Mouse (Mus musculus): Measurements from ENCODE around the gene Srd5a1. TPM values are rescaled to one million over a fixed set of nuclear protein-coding genes. Genes with fewer than 3 reads are reported as not detected.
A peak's percentile ranks its signal among the peaks of the same experiment; 100 is the strongest.

Gene Srd5a1
- 4.7 and 5.2 TPM in 2 replicates for polyA plus RNA-seq (2015; fragmentation: Nextera tagmentation; extraction: Ambion mirVana)

DNA sequence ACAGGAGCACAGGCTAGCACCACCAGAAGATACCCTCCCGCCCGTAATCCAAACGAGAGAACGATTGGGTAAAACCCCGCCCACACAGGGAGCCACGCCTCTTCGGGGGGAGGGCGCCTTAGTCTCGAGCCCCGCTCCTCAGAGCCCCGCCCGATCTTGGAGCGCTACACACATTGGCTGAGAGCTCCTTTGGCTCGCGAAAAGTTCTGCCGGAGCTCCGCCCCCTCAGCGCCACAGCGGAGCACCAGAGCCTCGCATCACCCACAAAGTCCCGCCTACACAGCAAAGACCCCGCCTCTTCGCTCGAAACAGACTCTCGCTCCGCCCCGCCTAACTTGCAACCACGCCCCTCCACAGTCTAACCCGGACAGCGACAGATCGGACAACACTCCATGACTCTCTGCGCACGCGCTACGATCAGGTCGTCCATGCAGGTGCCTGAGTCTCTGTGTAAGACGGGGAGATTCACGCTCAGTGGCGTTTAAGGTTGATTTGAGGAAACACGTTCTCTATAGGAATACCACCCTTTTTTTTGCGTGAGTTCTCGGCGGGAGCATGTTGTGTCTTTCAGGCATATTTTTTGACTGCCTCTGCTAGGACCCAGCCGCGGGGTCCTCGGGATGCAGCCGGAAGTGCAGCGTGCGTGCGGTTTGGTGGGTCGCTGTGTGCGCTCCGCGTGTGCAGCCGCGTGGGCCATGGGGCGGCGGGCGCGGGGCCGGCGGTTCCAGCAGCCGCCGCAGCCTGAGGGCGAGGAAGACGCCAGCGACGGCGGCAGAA, at the start of gene Srd5a1:
Gene Srd5a1, minus strand, starts transcription at position 45 of the 777 bp plus-strand sequence.
- Histone ChIP-seq H3K4me1 (ENCODE audit: insufficient read depth) (peaks cover 16% of the 10 kb centered on the region), H3K4me3 (ENCODE audit: low read depth, low read length) (peak within 1 kb of the TSS; percentile 97), H3K27ac (ENCODE audit: low read depth) (peak within 1 kb of the TSS; percentile 44), H3K27me3 (ENCODE audit: insufficient read depth, low read length) (no peaks in the 10 kb centered on the region), H3K4me2 (ENCODE audit: low read depth, low read length) (peak within 1 kb of the TSS; percentile 98), H3K9ac (replicated peaks) (peak within 1 kb of the TSS; percentile 91), H3K9me3 (ENCODE audit: low read length) (no peaks in the 10 kb centered on the region), H3K36me3 (replicated peaks; ENCODE audit: insufficient read depth, low read length) (peaks cover 25% of the 10 kb centered on the region)
- DNase-seq, result peak; percentile 99
- under 1% methylated on average over 69 of the region's 69 CpGs for WGBS (ENCODE audit: insufficient replicate concordance)
- ATAC-seq, result peak; percentile 98
- TF ChIP-seq EP300 (IDR thresholded peaks at IDR 0.05; ENCODE audit: low read depth), result peak; percentile 91
- TF ChIP-seq CTCF (IDR thresholded peaks at IDR 0.05; ENCODE audit: low read depth), result no peak

DNA sequence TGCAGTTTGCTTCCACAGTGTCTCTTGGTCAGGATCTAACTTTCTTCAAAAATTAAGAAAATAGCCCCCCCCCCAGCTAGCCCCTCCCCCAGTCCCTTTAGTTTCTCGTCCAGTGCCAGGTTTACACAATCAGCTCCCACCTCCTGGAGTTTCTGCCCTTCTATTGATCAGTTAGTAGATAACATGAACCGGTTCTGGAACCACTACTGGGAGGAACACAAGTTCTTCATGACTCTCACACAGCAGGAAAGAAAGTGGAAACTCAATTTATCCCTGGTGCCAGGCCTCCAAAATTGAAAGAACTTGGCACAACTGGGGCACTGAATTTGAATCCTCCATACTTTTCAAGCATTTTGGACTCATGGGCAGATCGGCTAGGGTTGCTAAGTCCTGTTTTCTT, 43.3 kb upstream of the Srd5a1 start:
- DNase-seq (peak; percentile 10), ATAC-seq (no peak)
- Histone ChIP-seq H3K4me1 (ENCODE audit: insufficient read depth) (no peaks in the 10 kb centered on the region), H3K4me2 (ENCODE audit: low read depth, low read length) (no peak overlapping the region), H3K27ac (ENCODE audit: low read depth) (no peak overlapping the region), H3K4me3 (ENCODE audit: low read depth, low read length) (no peak overlapping the region), H3K36me3 (replicated peaks; ENCODE audit: insufficient read depth, low read length) (no peaks in the 10 kb centered on the region), H3K9me3 (ENCODE audit: low read length) (no peaks in the 10 kb centered on the region), H3K27me3 (ENCODE audit: insufficient read depth, low read length) (no peaks in the 10 kb centered on the region), H3K9ac (replicated peaks) (no peak overlapping the region)
- TF ChIP-seq CTCF (IDR thresholded peaks at IDR 0.05; ENCODE audit: low read depth) (no peak), EP300 (IDR thresholded peaks at IDR 0.05; ENCODE audit: low read depth) (no peak)
- 44% methylated on average over 3 of the region's 3 CpGs for WGBS (ENCODE audit: insufficient replicate concordance)

DNA sequence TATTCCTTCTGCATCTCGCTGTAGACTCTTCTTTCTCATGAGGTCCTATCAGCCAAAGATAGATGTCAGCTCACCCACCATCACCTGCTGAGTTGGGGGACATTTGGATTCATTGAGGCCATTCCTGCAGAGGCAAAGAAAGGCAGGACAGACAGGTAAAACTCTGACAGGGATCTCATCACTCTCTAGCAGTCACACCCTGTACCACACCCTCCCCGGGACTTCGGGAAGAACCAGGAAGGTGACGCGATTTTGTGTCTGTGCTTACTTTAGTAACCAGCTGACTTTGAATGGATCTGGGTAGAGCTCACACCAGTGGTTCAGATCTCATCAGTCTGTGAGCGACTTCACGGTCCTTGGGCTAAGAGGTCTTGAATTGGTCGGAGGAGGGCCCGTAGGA, 35.2 kb upstream of the Srd5a1 start:
- WGBS (ENCODE audit: insufficient replicate concordance), result 80% methylated on average over 9 of the region's 9 CpGs
- no peak for DNase-seq

DNA sequence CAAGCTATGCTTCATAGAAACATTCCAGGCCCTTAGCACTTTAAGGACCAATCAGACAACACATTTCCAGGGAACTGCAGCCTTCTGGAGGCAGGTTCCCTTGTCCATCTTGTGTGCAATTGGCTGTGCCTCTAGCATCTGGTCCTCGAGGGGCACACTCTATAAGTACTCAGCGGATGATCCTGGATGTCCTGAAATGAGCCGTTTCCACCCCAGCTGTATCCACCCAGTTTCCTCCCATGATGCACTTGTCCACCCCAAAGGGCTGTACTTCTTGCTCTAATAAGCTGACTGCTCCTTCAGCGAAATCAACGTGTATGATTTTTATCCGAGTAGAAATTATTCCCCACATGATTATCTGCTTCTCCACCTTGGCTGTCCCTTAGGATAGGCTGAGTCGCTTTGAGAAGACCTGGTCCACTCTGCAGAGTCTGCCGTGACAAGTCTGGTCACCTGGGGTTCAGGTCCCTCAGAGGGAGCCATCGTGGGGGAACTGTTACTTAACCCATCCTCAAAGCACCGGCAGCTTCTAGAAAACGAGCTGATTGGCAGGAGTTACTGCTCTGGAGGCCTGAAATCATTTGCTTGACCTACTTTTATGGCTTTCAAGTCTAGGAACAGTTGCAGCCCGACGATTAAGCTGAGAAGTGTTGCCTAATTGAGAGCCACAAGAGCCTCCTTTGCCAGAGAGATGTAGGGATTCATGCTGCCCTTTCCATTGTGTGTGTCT, 34.6 kb upstream of the Srd5a1 start:
- no peaks in the 10 kb centered on the region for H3K27me3 ChIP-seq (ENCODE audit: insufficient read depth, low read length)
- no peak overlapping the region for H3K27ac ChIP-seq (ENCODE audit: low read depth)
- WGBS (ENCODE audit: insufficient replicate concordance), result 68% methylated on average over 13 of the region's 13 CpGs
- no peak overlapping the region for H3K9ac ChIP-seq (replicated peaks)
- no peak overlapping the region for H3K4me3 ChIP-seq (ENCODE audit: low read depth, low read length)
- H3K9me3 ChIP-seq (ENCODE audit: low read length), result no peaks in the 10 kb centered on the region
- DNase-seq, result no peak
- ATAC-seq, result no peak
- 0 out of 2 replicates have a peak, but pooled peaks cover 3% of the 10 kb centered on the region for H3K4me1 ChIP-seq (ENCODE audit: insufficient read depth)
- no peaks in the 10 kb centered on the region for H3K36me3 ChIP-seq (replicated peaks; ENCODE audit: insufficient read depth, low read length)
- TF ChIP-seq EP300 (IDR thresholded peaks at IDR 0.05; ENCODE audit: low read depth), result no peak
- TF ChIP-seq CTCF (IDR thresholded peaks at IDR 0.05; ENCODE audit: low read depth), result no peak
- H3K4me2 ChIP-seq (ENCODE audit: low read depth, low read length), result no peak overlapping the region

More for the DNA sequence above, 35.2 kb upstream of the Srd5a1 start:
- Histone ChIP-seq H3K4me2 (ENCODE audit: low read depth, low read length) (no peak overlapping the region), H3K4me3 (ENCODE audit: low read depth, low read length) (no peak overlapping the region), H3K27ac (ENCODE audit: low read depth) (no peak overlapping the region), H3K36me3 (replicated peaks; ENCODE audit: insufficient read depth, low read length) (no peaks in the 10 kb centered on the region), H3K4me1 (ENCODE audit: insufficient read depth) (0 out of 2 replicates have a peak, but pooled peaks cover 3% of the 10 kb centered on the region), H3K9ac (replicated peaks) (no peak overlapping the region), H3K9me3 (ENCODE audit: low read length) (no peaks in the 10 kb centered on the region), H3K27me3 (ENCODE audit: insufficient read depth, low read length) (no peaks in the 10 kb centered on the region)
- no peak for ATAC-seq
- TF ChIP-seq CTCF (IDR thresholded peaks at IDR 0.05; ENCODE audit: low read depth) (no peak), EP300 (IDR thresholded peaks at IDR 0.05; ENCODE audit: low read depth) (no peak)

DNA sequence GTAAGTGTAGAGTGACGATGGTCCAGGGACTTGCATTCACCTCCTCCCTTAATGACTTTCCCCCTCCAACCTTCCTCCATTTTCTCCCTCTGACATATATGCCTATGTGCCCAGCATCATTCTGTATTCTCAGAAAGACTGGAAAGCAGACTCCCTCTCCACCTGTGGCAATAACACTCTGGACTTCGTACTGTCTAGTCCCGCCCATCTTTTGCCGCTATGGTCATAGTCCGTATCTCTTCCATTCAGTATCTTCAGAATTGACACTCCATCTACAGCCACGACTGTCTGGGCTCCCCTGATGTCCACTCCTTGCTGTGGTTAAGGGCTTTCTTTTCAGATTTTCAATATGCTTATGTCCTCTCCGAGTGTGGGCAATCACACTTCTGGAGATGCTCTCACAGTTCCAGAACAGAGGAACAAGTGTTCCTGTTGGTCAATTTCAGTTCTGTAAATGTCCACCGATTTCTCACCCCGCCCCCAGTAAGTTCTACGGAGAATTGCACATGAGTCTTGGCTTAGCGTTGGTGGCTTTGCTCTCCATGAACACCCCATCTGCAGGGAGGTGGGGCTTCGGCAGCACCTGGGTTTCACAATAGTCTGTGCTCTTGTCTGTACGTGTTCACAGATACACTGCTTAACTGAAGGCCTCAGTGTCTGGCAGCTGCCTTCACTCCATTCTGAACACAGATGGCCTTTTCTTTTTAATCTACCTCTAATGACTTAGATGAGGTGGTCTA, 33.4 kb upstream of the Srd5a1 start:
- Histone ChIP-seq H3K9ac (replicated peaks) (no peak overlapping the region), H3K27ac (ENCODE audit: low read depth) (no peak overlapping the region; the same call in 1 of the 2 replicates), H3K36me3 (replicated peaks; ENCODE audit: insufficient read depth, low read length) (no peaks in the 10 kb centered on the region), H3K4me3 (ENCODE audit: low read depth, low read length) (no peak overlapping the region), H3K27me3 (ENCODE audit: insufficient read depth, low read length) (no peaks in the 10 kb centered on the region), H3K4me2 (ENCODE audit: low read depth, low read length) (peak overlapping the region; percentile 52), H3K9me3 (ENCODE audit: low read length) (no peaks in the 10 kb centered on the region), H3K4me1 (ENCODE audit: insufficient read depth) (0 out of 2 replicates have a peak, but pooled peaks cover 3% of the 10 kb centered on the region)
- no peak for DNase-seq
- no peak for TF ChIP-seq EP300 (IDR thresholded peaks at IDR 0.05; ENCODE audit: low read depth)
- no peak for TF ChIP-seq CTCF (IDR thresholded peaks at IDR 0.05; ENCODE audit: low read depth)
- WGBS (ENCODE audit: insufficient replicate concordance), result 57% methylated on average over 13 of the region's 13 CpGs
- peak; percentile 74 for ATAC-seq
